In genomic region chr2:51682745-51683144, GRCm38 (mm10) we compare ENCODE assay signal across 36 mouse cellular contexts. TPM values are rescaled to one million over a fixed set of nuclear protein-coding genes. Genes with fewer than 3 reads are reported as not detected.
"Had no signal": no experiment of that assay in that cellular context is flagged by ENCODE, and none has a peak within 500 bp of the region (broad histone marks: within the 10 kb centered on the region; RNA-seq: fewer than 3 reads in every experiment).

No protein-coding gene starts in this region.

- H3K4me1 ChIP-seq: hindbrain, embryonic 15.5 days; kidney, embryonic 15.5 days had no signal

- DNase-seq: gastrocnemius, postnatal 14 days; gastrocnemius, postnatal 36 days; heart, adult 11 months; heart, adult 2 months; heart, postnatal 10 days; layer of hippocampus, adult 9-11 months; layer of hippocampus, postnatal 36 days; left cerebral cortex, postnatal 4 days; lung, adult 18-20 months had no signal

- ATAC-seq: hindbrain, postnatal 0 days had no signal

- H3K27ac ChIP-seq: heart, adult 2 months; hindbrain, embryonic 13.5 days; hindbrain, embryonic 15.5 days; hindbrain, postnatal 0 days; kidney, embryonic 15.5 days; kidney, postnatal 0 days; limb, embryonic 13.5 days; limb, embryonic 15.5 days; liver, embryonic 14.5 days had no signal

- H3K36me3 ChIP-seq: hindbrain, embryonic 13.5 days; hindbrain, embryonic 15.5 days; kidney, embryonic 15.5 days; limb, embryonic 13.5 days; limb, embryonic 15.5 days had no signal

- H3K27me3 ChIP-seq: hindbrain, embryonic 13.5 days; hindbrain, embryonic 15.5 days; kidney, embryonic 15.5 days; limb, embryonic 13.5 days; limb, embryonic 15.5 days had no signal

- H3K9ac ChIP-seq: hindbrain, embryonic 13.5 days; hindbrain, embryonic 15.5 days; kidney, embryonic 15.5 days; limb, embryonic 13.5 days; limb, embryonic 15.5 days; liver, embryonic 14.5 days had no signal

- H3K9me3 ChIP-seq: hindbrain, embryonic 13.5 days; hindbrain, embryonic 15.5 days; kidney, embryonic 15.5 days; limb, embryonic 13.5 days; limb, embryonic 15.5 days had no signal

- H3K4me2 ChIP-seq: heart, embryonic 11.5 days; hindbrain, embryonic 13.5 days; hindbrain, embryonic 15.5 days; kidney, embryonic 15.5 days; limb, embryonic 13.5 days; limb, embryonic 15.5 days had no signal

- H3K4me3 ChIP-seq: heart, adult 2 months; hindbrain, embryonic 13.5 days; hindbrain, embryonic 15.5 days; kidney, embryonic 15.5 days; limb, embryonic 13.5 days; limb, embryonic 15.5 days had no signal

RNA-seq across cellular contexts. Expression of gene Tas2r134, which starts 55.4 kb away (rescaled TPM):
- total RNA-seq: gastrocnemius, adult 18-20 months; gastrocnemius, postnatal 14 days; gastrocnemius, postnatal 36 days; heart, adult 2 months; heart, postnatal 10 days; heart, postnatal 25 days; hematopoietic stem cell, adult 5-6 weeks; hindbrain, postnatal 0 days; layer of hippocampus, adult 18-20 months; layer of hippocampus, adult 8-10 months; layer of hippocampus, postnatal 14 days; layer of hippocampus, postnatal 36 days; left cerebral cortex, adult 18-20 months; left cerebral cortex, adult 8-10 months; left cerebral cortex, postnatal 10 days; left cerebral cortex, postnatal 25 days; left cerebral cortex, postnatal 4 days had no signal
- polyA plus RNA-seq: gonadal fat pad, adult 2 months; heart, adult 2 months; heart, embryonic 11.5 days; heart, embryonic 14.5 days; heart, embryonic 16.5 days; hindbrain, embryonic 11.5 days; hindbrain, embryonic 13.5 days; hindbrain, embryonic 15.5 days; hindbrain, postnatal 0 days; intestine, embryonic 14.5 days; kidney, adult 2 months; kidney, embryonic 15.5 days; kidney, postnatal 0 days; large intestine, adult 2 months; limb, embryonic 11.5 days; limb, embryonic 13.5 days; limb, embryonic 15.5 days; liver, embryonic 14.5 days had no signal
